Mouse (Mus musculus): ENCODE data around the gene Cdc40.
"Not testable (repeated sequence)": the region's sequence is repeated elsewhere in the genome, so short reads cannot be mapped to it uniquely, and the experiment has no call there.

Cdc40 gene

DNA sequence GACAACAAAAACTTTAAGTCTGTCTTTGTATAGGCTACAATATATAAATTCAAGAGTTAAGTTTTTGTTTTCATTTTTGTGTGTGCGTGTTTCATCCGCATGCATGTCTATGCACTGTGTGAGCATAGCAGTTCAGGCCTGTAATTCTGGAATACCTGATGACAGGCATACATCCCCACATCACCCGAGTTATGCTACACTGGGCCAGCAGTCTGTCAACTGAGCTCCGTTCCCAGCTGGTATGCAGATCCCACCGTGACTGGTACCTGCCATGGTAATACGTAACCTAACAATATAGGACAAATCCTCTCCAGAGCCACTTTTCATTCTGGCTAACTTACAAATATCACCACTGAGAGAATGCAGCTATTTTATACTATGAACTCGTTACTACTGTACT is 26.4 kb downstream of the Cdc40 start:
- peak; percentile 43 to 56 for DNase-seq

DNA sequence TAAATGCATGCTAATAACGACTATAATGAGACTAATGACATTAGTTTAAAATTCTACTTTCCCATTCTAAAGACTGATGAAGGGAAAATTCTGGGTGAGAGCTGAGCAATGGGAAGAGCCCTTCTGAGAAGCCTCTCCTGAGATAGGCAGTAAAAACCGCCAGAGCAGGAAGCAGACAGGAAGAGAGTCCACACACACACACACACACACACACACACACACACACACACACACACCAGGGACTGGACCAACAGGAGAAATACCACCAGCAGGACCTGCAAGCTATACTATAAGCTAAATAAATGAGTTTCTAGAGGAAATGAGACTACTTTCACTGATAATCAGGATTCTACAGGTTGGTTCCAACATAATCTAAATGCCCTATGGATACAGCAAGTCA is 27.5 kb downstream of the Cdc40 start:
- no peak for DNase-seq

DNA sequence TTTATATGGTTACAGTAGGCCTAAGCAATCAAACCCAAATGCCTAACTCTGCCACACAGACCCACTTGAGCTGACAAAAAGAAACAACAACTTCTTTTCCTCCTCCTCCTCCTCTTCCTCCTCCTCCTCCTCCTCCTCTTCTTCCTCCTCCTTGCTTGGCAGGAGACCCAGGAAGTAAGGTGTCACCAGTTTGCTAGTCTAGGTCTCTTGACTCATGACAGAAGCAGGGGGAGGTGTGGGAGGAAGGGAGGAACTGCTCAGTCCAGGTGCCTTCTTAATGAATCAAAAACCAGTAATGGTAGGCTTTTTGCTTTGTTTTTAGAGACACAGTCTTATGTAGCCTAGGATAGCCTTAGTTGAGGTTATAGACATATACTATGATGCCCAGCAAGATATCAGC is 32.0 kb downstream of the Cdc40 start:
- no peak for DNase-seq

DNA sequence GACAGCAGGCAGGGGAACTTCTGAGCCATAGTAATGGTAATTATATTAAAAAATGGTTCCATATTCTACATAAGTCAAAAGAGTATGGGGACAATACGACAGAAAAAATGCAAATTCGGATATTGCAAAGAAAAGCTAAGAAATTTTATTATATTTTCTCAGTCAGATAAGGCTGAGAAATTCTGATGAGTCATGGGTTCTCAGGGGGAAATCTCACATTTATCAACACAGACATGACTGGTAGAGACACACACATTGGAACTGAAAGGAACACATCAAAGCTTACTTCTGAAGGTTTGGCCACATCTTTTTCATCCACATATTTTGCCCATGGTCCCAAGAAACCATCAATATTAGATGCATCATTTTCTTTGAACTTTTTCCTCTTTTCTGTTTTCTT is 32.5 kb downstream of the Cdc40 start:
- DNase-seq = no peak

DNA sequence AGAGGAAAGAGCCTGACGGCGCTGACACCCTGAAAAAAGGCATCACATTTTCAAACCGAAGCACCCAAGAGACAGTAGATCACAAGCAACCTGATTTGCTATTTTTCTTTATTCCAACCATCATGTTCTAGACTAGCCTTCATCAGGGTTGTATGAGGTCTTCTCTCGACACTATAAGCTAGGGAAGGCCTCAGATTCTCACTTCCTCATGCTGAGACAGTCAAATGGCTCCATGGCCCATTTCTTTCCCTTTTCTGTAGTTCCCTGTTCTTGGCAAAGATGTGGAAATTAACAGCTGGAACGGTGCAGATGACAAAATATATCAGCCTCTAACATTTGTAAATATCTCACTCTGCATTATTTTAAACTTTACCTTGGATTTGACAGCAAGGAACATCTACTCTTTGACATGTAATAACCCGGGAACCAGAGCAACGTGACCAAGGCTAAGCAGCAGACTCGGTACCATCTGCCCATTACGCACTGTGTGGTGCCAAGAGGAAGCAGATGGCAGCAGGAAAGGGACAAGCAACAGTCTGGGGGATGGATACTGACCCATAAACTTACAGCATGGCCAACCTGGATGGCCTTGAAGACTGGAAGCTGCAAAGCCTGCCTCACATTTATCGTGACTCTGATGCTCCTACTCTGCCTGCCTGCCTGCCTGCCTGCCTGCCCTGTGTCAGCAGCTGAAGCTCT is 35.8 kb downstream of the Cdc40 start:
- DNase-seq = peak; percentile 81 to 86

DNA sequence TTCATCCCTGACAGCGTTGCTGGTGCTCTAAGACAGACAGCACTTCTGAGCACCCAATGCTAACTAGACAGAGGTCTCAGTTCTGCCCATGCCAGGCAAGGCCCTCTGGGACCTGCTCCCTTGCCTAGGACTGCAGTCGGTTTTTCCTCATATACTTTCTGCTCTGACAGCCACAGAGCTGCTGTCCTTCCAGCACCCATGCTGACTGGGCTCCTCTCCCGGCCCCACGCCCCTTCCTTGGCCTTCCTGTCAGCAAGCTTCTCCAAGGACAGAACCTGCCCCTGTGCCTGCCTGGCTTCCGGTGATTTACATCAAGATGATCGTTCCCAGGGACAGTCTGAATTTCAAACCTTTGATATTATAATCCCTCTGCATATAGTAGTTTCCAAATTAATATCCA is 37.5 kb downstream of the Cdc40 start:
- DNase-seq = peak; percentile 68 to 72

DNA sequence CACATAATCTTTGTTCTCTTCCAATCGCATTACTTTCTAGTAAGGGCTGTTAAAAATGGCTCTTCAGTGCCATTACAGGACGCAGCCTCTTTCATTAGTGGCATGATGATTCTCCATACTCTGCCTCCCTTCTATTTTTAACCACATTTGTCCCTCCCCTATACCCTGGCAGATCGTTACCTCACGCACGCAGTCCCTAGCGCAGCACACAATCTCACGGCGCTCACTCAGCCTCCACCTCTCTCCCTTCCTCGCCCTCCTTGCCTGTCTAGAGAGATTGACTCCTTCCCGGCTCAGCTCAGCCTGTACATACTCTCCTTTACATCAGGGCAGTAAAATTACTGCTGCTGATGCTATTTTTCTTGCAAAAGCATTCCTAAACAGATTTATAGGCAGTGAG is 38.6 kb downstream of the Cdc40 start:
- DNase-seq = no peak

DNA sequence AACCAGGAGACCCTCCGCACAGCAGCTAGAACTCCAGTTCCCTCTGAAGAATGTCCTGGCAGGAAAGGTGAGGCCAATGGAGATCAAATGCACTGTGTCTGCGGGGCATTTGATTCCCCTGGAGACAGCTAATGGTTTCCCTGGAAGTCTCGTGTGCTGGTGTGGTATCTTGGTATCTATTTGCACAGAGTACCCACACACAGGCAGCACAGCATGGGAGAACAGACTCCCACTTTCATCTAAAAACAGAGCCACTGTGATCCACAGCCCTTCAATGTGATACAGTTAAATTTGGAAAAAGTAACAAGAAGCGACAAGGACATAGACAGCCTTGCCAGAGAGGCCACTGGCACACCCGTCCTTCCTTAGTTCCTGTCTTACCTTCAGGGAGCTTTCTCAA is 39.3 kb downstream of the Cdc40 start:
- no peak for DNase-seq

DNA sequence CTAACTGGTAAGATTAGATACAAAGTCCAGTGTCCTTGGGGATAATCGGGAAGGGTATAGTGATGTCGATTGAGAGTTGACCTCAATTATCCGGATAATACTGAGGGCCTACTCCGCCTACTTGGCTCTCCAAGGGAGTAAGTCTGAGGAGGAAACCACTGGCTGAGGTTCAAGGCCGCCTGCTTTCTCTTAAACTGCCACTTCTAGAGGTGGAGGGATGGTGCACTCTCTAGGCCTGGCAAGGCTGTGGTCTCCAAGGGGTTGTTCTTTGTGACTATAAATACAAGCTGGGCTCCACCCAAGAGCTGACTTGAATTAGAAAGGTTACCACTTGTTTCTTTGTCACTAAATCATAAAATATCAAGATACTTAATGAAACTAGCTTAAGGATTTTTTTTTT is 43.0 kb downstream of the Cdc40 start:
- peak; percentile 31 to 38 for DNase-seq

DNA sequence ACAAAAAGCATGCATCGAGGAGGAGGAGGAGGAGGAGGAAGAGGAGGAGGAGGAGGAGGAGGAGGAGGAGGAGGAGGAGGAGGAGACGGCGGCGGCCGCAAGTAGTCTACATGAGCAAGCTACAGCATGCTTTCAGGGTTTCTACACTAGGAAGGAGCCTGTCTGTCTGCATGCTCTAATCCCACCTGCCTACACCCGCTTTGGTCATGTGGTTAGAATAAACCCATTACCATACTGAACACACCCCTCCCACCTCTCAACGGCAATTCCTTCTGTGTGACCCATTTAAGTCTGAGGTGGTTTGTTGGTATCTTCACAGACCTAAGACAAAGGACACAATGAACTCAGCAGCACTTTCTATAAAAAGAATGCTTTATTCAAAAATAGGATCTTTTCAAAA is 51.8 kb downstream of the Cdc40 start:
- no peak for DNase-seq

DNA sequence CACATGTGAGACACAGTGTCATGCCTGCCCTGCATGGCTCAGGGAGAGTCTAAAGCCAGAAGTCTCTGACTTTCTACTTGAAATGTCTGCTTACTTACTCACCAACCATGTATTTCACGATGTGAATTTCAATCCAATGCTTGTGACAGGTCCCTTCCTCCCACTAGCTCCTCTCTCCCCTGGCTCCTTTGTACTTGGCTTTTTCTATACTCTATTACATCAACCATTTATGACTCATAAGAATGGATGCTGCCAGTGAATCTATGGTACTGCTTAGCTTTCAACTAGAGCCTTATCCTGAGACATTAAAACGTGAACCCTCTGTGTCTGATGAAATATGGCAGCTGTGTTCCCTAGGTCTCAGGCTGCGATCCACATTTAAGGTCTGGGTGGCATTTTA is 52.8 kb downstream of the Cdc40 start:
- DNase-seq = no peak

DNA sequence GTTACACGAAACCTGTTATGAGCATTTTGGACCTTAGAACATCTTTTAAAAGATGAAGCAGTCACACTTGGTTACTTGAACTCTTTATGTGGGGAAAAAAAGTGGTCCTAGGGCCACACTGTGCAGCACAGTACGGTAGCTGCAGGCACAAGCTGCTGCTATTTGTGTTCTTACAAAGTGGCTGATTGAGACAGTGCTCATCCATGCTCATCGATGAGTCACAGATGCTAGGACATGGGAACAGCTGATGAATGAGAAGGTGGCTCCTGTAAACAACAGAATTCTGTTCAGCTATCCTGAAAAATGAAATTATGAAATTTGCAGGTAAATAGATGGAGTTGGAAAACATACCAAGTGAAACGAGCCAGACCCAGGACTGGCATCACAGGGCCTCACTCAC is 55.4 kb downstream of the Cdc40 start:
- DNase-seq = no peak

DNA sequence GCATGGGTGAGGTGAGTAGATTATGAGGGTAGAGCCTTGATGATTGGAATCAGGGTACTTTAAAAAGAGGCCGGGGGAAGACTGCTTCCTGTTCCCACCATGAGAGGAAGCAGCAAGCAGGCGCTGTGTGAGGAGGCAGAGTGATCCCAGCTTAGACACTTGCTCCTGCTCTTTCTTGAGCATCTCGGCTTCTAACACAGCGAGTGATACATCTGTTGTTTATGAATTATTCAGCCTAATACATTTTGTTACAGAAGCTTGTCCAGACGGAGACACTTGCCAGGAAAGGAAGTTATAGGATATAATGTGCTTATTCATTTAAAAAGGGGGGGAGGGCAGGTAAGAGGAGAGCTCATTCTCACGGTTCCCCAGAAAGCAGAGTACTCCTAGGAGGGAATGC is 57.2 kb downstream of the Cdc40 start:
- no peak for DNase-seq

DNA sequence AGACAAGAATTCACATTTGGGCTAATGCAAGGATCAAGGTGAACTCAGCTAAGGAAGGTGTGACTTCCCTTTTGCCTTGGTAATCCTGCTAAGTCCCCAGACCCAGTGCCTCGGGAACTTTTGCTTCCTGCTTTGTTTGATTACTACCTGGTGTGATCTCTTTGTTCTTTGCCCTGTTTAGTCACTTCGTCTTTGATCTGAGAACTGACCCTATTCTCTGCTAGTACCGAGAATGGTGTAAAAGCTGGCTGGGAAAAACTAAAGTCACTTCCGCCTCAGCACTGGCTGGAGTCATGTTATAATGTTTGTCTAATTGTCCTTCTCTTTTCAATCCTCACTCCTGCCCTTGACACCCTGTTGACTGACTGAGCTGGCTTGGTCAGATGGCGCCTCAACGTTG is 66.6 kb downstream of the Cdc40 start:
- no peak for DNase-seq

DNA sequence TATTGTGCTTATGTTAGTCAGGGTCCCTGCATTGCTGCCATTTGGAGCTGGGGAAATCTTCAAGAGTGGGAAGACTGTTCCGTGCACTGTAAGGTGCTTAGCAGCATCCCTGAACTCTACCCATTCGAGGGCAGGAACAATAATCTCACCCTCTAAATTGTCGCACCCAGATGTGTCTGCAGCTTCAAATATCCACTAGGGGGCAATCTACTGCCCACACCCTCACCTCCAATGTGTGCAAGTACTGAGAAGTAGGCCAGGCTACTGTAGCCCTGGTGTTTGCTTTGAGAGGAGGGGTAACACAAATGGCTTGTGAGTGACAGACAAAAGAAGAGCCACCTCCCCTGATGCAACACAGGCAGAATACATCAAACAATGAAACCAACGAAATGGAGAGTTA is 69.5 kb downstream of the Cdc40 start:
- DNase-seq = no peak

DNA sequence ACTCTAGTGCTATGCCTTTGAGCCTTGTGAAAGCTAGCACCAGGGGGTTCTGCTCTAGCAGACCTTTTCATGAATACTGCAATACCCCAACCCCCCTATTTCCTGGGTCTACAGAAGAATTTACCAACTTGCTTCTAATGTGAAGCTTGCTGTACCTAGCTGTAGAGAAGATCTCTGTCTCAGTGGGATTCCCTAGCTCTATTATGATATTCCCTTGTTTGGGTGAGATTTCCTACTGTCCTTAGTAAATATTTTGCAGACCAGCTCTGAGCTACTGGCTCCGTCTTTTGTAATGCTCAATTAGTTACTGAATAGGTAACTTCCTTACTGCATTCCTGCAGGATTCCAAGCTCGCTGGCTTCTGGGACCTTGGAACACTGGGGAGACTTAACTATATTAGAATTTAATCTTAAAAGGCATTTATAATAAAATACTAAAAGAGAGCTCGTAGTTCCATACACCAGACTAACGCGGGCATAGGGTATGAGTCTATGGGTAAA is 73.7 kb downstream of the Cdc40 start:
- DNase-seq = not testable (repeated sequence)

DNA sequence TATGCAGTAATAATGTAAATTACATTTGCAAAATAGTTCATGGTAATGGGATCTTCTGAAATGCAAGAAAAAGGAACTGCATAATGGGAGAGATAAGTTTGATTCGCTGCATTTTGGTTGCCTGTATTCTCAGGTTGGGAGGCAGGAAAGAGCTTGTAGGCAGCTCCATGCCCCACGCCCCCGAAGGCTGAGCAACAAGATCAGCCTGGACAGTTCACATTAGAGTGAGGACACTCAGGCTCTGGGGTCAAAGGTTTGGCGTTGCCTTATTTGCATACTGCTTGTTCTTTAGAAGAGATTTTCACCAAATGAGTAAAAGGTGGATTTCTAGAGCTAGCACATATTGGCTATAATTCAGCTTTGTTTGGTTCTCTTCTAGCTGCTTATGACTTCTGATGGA is 76.9 kb downstream of the Cdc40 start:
- DNase-seq = no peak

DNA sequence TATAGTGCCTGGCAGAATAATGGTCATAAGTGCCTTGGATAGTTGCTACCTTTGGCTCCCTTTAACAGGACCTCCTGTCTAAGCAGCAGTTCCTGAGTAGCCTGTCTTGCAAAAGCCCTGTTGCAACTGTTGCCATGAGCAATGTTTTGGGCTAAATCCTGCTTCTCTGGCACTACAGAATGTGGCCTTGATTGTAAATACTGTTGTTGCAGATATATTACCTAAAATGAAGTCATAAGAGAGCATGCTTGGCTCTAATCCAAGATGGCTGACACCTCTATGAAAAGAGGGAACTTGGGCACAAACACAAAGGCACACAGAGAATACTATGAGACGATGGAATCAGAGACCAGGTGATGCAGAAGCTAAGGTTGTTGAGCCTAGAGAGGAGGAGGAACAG is 77.9 kb downstream of the Cdc40 start:
- no peak for DNase-seq

DNA sequence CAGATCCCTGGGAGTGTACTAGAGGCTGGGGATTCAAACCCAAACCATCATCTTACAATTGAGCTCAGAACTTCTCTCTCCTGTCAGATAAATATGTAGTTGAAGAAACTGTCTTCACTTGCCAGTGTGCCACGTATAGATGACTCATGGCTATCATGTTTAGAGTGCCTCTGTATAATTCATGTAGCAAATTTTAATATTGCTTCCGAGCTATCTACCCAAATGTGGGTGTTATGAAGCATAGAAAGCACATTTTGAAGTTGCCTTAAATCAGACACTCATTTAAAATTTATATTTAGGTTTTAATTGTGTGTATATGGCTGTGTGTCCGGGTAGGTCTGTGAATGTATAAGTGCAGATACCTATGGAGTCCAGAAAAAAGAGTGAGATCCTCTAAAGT is 91.0 kb downstream of the Cdc40 start:
- DNase-seq = no peak

DNA sequence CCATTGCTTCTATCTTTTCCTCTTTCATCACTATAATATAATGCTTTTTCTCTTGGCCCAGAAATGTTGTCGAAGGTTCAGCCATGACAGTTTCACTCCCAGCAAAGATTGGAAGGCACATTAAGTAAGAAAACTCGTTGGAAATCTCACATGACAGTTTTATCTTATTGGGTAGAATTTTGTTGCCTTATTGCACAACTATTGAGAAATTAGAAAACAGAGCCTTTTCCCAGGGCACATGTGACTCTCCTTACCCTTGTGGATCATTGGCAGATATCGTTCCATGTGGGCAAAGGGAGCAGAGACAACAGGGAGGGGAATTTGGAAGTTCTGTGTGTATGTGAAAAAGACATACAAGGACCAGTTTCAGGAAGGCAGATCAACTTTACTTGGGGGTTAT is 92.7 kb downstream of the Cdc40 start:
- no peak for DNase-seq
